Mouse (Mus musculus) embryo, embryonic 11 days (tissue): ENCODE measurements around the gene Ppm1h.

Source experiments
- DNase-seq: peaks from one replicate; pipeline ENCODE4 v3.0.0-alpha.2; 2015

The Ppm1h gene

GRCm38 (mm10) chr10:122862386-122863023 is 183.9 kb downstream of the Ppm1h start:
- DNase-seq, result no peak

DNA sequence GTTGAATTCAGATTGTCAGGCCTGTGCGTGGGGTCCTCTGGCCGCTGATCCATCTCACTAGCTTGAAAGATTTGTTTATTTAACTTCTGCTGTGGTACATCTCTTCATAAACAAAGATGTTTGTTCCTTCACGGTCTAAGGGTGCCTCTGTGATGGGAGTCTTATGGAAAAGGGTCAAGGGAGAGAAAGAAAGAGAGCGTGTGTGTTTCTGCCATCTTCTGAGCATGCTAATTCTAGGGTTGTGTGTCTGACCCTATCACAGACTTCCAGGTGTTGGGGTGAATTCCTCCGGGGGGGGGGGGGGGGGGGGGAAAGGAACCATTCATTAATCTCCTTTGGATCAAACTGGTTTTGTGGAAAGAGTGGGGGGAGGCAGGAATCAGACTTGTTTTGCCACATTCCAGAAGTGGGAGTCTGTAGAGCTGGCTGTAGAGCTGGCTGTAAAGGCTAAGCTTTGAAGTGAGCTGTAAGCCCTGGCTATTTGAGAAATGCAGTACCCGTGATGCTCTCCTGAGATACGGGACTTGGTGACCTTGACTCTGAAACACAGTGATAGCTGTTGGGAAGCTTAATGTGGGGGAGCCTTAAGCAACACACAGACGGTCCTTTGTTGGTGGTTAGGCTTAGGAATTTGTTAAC is 191.4 kb downstream of the Ppm1h start:
- no peak for DNase-seq

- DNase-seq, result no peak
These were observed 192.4 kb downstream of the Ppm1h start for GRCm38 (mm10) chr10:122870848-122871494.

- no peak for DNase-seq
These were observed 194.2 kb downstream of the Ppm1h start for GRCm38 (mm10) chr10:122872720-122873119.

DNA sequence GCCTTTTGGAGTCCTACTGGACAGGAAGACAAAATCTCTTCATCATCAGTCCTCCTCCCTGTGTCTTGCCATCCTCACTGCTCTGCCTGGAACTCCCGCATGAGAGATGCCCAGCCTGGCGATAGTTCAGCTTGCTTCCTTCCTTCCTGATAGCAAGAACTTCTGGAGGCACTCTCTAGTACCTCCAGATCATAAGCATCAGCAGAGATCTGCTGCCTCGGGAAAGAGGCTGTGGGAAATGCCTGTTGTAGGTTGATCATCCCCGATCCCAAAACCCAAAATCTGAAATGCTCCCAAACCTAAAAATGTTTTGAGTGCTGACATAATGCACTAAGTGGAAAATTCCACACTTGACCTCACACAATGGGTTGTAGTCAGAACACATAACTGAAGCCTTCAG is 198.4 kb downstream of the Ppm1h start:
- no peak for DNase-seq

DNA sequence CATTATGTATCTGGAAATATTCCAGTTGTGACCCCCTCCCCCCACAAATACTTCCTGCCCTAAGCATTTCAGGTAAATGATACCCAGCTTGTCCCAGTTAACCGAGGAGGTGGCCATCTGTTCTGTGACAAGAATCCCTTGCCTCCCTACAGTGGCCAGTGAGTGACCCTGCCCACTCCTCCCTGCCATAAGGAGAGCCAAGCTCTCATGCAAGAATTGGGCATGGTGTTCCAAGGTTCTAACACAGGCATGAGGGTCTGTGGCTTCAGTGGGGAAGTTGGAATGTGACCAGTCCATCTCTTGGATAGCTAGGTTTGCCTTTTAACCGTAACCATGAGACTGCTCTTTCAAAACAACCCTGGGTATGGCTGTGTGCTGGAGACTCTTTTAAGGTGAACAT is 198.9 kb downstream of the Ppm1h start:
- DNase-seq, result no peak

- DNase-seq, result no peak
These were observed 202.9 kb downstream of the Ppm1h start for GRCm38 (mm10) chr10:122881456-122881855.

DNA sequence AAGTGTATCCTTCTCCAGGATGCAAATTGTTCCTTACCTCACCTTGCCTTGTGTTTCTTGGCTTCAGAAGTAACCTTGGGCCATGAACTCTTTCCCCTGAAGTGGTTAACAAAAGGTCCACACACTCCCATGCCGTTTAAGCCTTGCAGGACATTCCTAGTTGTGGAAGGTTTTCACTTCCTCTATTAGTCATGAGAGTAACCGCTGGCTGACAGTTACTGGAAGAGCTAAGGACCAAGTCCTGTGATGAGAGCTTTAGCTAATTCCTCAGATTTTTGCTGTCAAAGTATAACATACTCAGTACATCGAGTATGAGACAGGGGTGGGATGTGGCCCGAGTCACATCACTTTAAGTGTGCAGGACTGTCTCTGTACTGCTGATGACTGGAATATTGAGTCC is 204.1 kb downstream of the Ppm1h start:
- no peak for DNase-seq

DNA sequence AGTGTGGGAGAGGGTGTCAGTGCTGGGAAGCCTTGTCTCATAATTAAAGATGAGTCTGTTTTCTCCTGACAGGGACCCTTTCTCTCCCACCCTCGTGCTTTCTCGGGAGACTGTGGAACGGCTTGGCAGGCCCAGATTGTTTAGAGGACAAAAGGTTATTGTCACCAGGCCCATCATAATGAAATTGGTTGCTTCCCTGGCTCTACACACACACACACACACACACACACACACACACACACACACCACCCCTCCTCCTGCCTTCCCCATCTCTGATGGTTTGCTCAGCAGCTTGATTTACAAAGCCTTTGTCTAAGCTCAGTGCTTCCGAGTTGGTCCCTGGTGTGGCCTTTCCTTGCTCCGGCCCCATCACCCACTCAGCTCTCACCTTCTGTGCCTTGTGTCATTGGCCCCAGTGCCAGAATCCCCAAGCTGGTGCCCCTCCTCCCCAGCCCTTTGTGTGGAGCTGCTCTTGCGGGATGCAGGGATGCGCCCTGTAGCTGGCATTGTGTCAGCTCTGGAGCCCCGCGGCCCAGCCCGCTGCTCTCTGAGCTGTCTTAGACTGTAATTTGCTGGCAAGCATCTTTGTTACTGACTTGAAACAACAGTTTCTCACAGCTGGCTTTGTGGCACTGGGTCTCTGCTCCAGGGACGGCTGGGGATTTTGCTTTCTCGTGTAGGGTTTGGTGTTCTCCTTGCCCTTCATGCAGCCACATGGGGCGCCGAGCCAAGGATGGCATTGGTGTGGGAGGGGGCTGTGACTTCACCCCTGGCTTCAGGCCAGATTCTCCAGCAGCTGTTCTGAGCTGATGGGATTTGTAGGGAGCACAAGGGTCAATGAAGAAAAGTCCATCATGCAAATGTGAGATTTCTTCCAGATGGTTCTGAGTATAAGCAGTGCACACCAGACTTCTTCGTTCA is 205.5 kb downstream of the Ppm1h start:
- DNase-seq, result peak; percentile 86

GRCm38 (mm10) chr10:122885301-122885700 is 206.7 kb downstream of the Ppm1h start:
- DNase-seq, result no peak

DNA sequence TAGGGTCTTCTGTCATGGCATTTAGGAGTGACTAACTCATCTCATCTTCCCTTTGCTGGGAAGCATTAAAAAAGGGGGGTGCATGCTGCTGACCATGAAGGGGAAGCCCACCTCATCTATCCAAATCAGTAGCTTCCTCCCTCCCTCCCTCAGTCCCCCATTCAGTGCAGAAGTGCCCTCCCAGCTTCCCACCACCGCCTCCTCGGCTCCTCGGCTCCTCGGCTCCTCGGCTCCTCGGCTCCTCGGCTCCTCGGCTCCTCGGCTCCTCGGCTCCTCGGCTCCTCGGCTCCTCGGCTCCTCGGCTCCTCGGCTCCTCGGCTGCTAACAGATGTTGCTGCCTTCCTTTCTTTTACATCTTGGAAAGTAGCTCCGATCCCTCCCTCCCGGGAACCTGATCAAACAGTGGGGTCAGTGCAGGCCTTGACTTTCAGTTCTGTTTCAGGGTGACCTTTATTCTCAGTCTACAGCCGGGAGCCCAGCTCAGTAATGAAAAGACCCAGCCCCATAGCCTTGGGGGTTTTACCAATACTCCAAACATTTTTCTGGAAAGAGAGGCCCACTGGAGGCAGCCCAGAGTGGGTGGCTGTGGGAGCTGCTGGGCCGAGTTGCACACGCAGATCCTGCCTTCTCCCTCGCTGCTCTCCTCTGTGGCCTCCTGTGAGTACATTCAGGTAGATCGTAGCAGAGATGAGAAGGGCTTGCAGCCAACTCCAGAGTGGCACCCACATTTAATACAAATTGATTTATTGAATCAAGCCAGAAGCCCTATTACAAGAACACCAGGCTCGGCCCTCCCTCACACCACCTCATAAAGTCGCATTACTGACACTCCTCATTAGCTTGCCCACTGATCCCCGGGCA is 207.7 kb downstream of the Ppm1h start:
- DNase-seq, result peak; percentile 86

DNA sequence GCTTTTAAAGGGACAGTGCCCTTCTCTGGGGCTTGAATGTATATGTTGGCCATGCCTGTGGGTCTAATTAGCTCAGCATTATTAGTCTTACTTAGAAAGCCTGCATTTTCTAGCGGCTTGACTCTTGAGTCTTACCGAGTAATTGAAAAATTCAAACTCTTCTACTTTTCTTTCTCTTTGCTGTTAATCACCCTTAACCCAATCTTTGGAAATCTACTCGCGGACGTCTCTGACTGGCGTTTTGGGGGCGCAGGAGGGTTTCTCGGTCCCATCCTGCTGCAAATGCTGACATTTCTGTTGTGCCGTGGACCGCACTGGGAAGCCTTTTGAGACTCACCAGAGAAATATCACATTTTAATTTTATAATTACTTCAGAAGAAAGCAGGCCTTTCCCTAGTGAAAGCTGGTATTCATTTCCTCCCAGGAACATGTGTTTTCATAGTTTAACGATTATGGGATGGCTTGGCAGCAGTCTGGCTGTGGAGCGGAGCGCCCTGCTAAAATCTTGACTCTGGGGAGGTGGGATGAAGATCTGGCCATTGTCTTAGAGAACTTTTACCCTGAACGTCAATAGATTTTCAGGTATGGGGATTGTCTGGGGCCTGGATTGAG is 208.5 kb downstream of the Ppm1h start:
- peak; percentile 49 for DNase-seq

GRCm38 (mm10) chr10:122887528-122888183 is 209.1 kb downstream of the Ppm1h start:
- DNase-seq, result peak; percentile 79

- DNase-seq, result no peak
These were observed 212.3 kb downstream of the Ppm1h start for GRCm38 (mm10) chr10:122890682-122891350.

- DNase-seq, result no peak
These were observed 212.9 kb downstream of the Ppm1h start for GRCm38 (mm10) chr10:122891461-122891860.

- no peak for DNase-seq
These were observed 216.1 kb downstream of the Ppm1h start for GRCm38 (mm10) chr10:122894555-122895069.

- peak; percentile 62 for DNase-seq
These were observed 216.7 kb downstream of the Ppm1h start for GRCm38 (mm10) chr10:122895121-122895770.

DNA sequence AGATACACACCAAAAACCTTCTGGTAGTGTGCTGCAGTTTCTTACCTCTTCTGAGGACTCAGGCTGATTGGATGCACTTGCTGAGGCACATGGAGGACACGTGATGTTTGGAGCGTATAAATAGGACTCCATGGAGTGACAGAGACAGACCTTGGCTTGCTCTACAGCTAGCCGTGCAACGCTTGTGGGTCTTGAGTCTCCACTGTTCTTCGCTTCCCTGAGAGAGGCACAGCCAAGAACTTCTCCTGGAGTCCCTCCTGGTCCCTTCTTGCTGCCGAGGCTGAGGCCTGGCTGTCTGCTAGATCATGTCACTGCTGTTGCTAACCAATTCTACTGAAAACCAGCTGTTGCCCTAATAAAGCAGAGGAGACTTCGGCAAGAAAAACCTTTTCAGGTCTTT is 221.4 kb downstream of the Ppm1h start:
- no peak for DNase-seq

DNA sequence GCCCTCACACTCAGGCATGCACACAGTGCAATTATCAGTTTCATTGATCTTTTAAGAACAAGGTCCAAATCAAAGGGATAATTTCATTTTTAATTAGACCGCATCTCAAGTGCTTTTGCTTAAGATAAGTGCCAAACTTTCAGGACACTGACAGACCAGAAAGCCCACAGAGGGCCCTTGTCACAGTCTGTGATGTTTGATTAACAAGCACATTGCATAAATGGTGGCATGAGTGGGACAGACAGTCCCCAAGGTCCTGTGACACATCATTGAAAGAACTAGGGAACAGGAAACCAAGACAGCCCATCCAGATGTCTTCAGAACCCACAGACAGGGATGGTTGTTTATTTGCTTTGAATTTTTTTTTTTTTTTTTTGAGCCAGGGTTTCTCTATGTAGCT is 221.9 kb downstream of the Ppm1h start:
- DNase-seq, result no peak

GRCm38 (mm10) chr10:122901379-122901778 is 222.8 kb downstream of the Ppm1h start:
- DNase-seq, result no peak
